Mouse (Mus musculus): ENCODE measurements at regions not wholly inside any gene's neighbourhood (a gene's known extent, or its start where the extent isn't known, plus 50 kb on each side); places are given as distances from the start of the nearest gene placed in this dataset.

DNA sequence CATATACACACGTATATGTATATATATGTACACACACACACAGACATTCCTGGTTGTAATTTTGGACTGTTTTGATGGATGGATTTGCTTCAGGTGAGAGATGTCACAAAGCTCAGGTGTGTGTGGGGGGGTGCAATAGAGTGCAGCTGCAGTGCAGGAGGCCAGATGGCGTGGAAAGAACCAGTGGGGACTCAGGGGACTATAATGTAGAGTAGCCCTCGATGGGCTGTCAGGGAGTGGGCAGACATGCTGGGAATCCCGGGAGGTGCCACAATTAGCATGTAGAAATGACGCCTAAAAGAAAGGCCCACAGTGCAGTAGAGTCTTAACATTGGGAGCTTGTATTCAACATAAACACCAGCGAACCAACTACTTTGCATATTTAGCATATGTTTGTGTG, 763.5 kb upstream of the Car8 start:
- H3K4me3 ChIP-seq (ENCODE audit: insufficient read depth, low read depth, low read length) = no peak overlapping the region
- H3K27me3 ChIP-seq (replicated peaks; ENCODE audit: control insufficient read depth, insufficient read depth, low read length) = no peaks in the 10 kb centered on the region
- DNase-seq = no peak
- H3K4me1 ChIP-seq (ENCODE audit: control insufficient read depth, insufficient read depth, low read length) = no peaks in the 10 kb centered on the region
- TF ChIP-seq POLR2A (IDR thresholded peaks at IDR 0.05; ENCODE audit: low read depth, low read length) (no peak), CTCF (conservative IDR thresholded peaks at IDR 0.05; ENCODE audit: insufficient read depth, insufficient read length, low read depth, low read length) (no peak)
- no peaks in the 10 kb centered on the region for H3K36me3 ChIP-seq (ENCODE audit: control insufficient read depth, insufficient read depth, low read length)
- no peak overlapping the region for H3K27ac ChIP-seq (ENCODE audit: insufficient read depth, low read depth, low read length)
- WGBS = 88% methylated on average over 6 of the region's 6 CpGs

DNA sequence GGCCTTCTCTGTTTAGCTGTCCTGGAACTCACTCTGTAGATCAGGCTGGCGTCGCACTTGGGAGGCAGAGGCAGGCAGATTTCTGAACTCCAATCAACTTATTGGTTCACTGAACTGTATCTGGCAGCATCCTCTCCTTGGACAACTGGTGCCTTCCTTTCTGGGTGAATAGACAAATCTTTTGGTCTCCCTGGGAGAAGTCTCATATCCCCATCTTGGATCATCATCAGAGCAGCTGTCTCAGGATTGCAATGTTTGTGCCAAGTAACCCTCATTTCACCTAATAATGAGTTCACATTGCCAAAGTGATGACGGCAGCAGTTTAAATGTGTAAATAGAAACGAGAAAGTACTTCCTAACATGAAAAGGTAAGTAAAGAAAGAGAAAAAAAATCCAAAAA, 759.8 kb upstream of the Car8 start:
- TF ChIP-seq CTCF (conservative IDR thresholded peaks at IDR 0.05; ENCODE audit: insufficient read depth, insufficient read length, low read depth, low read length) (no peak), POLR2A (IDR thresholded peaks at IDR 0.05; ENCODE audit: low read depth, low read length) (no peak)
- no peaks in the 10 kb centered on the region for H3K36me3 ChIP-seq (ENCODE audit: control insufficient read depth, insufficient read depth, low read length)
- WGBS = 85% methylated on average over 4 of the region's 4 CpGs
- no peak overlapping the region for H3K4me3 ChIP-seq (ENCODE audit: insufficient read depth, low read depth, low read length)
- no peak overlapping the region for H3K27ac ChIP-seq (ENCODE audit: insufficient read depth, low read depth, low read length)
- no peaks in the 10 kb centered on the region for H3K4me1 ChIP-seq (ENCODE audit: control insufficient read depth, insufficient read depth, low read length)
- DNase-seq = no peak
- no peaks in the 10 kb centered on the region for H3K27me3 ChIP-seq (replicated peaks; ENCODE audit: control insufficient read depth, insufficient read depth, low read length)

DNA sequence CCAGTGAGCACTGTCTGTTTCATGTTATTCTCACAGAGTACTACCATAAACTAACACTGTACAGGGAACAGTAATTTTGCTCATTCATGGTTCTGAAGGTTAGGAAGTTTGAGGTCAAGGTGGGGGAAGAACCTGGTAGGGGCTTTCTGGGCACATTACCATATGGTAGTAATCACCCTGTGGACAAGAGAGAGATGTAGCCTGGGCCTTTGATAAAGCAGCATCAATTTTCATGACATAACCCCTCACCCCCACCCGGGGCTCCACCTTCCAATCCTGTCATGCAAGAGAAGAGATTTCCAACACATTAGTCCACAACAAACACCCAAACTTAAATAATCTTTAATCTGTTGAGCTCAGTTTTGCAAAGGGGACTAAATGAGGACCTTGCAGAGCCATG, 753.3 kb upstream of the Car8 start:
- no peak overlapping the region for H3K4me3 ChIP-seq (ENCODE audit: insufficient read depth, low read depth, low read length)
- DNase-seq = no peak
- TF ChIP-seq CTCF (conservative IDR thresholded peaks at IDR 0.05; ENCODE audit: insufficient read depth, insufficient read length, low read depth, low read length) (no peak), POLR2A (IDR thresholded peaks at IDR 0.05; ENCODE audit: low read depth, low read length) (no peak)
- H3K27me3 ChIP-seq (replicated peaks; ENCODE audit: control insufficient read depth, insufficient read depth, low read length) = no peaks in the 10 kb centered on the region
- H3K27ac ChIP-seq (ENCODE audit: insufficient read depth, low read depth, low read length) = no peak overlapping the region
- WGBS = 59% methylated on average over 1 of the region's 1 CpGs
- no peaks in the 10 kb centered on the region for H3K4me1 ChIP-seq (ENCODE audit: control insufficient read depth, insufficient read depth, low read length)
- no peaks in the 10 kb centered on the region for H3K36me3 ChIP-seq (ENCODE audit: control insufficient read depth, insufficient read depth, low read length)

DNA sequence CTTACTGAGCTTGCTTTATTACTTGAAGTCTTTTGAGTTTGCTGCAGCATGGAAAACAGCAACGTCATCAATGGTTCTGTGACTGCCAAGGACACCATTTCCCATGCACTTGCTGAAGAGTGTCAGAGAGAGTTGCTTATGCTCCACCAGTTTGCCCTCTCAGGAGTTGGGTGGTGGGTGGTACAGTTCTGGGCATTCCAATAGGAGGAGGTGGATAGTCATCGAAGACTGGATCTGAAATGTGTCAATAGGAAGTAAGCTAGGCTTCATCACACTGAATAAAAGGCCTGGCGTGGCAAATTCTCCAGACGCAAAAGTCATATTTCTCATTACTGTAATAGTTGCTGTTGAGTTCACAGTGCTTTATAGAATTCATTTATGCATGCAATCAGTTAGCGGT, 751.7 kb upstream of the Car8 start:
- no peak for DNase-seq
- Histone ChIP-seq H3K4me3 (ENCODE audit: insufficient read depth, low read depth, low read length) (no peak overlapping the region), H3K27ac (ENCODE audit: insufficient read depth, low read depth, low read length) (no peak overlapping the region), H3K27me3 (replicated peaks; ENCODE audit: control insufficient read depth, insufficient read depth, low read length) (no peaks in the 10 kb centered on the region), H3K36me3 (ENCODE audit: control insufficient read depth, insufficient read depth, low read length) (no peaks in the 10 kb centered on the region), H3K4me1 (ENCODE audit: control insufficient read depth, insufficient read depth, low read length) (no peaks in the 10 kb centered on the region)
- TF ChIP-seq CTCF (conservative IDR thresholded peaks at IDR 0.05; ENCODE audit: insufficient read depth, insufficient read length, low read depth, low read length) = no peak
- TF ChIP-seq POLR2A (IDR thresholded peaks at IDR 0.05; ENCODE audit: low read depth, low read length) = no peak
- 83% methylated on average over 5 of the region's 5 CpGs for WGBS

DNA sequence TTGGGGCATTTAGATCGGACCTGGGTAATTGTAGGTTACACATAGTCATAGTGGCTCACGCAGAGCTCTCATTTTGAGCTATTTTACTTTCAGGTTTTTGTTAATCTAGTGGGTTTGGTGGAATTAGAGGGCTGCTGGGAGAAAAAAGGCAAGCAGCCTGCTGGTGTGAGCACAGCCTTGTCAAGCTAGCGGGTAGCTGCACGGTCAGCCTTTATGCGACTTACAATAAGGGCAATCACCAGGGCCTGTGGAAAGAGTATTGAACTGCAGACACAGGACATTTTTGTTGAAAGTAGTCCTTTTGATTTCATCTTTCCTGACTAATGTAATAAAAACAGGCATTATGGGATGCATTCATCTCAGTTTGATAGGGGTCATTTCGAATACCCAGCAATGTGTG, 750.8 kb upstream of the Car8 start:
- no peak for DNase-seq
- TF ChIP-seq POLR2A (IDR thresholded peaks at IDR 0.05; ENCODE audit: low read depth, low read length) = no peak
- TF ChIP-seq CTCF (conservative IDR thresholded peaks at IDR 0.05; ENCODE audit: insufficient read depth, insufficient read length, low read depth, low read length) = no peak
- H3K4me3 ChIP-seq (ENCODE audit: insufficient read depth, low read depth, low read length) = no peak overlapping the region
- H3K4me1 ChIP-seq (ENCODE audit: control insufficient read depth, insufficient read depth, low read length) = no peaks in the 10 kb centered on the region
- WGBS = 92% methylated on average over 6 of the region's 6 CpGs
- no peaks in the 10 kb centered on the region for H3K36me3 ChIP-seq (ENCODE audit: control insufficient read depth, insufficient read depth, low read length)
- no peaks in the 10 kb centered on the region for H3K27me3 ChIP-seq (replicated peaks; ENCODE audit: control insufficient read depth, insufficient read depth, low read length)
- H3K27ac ChIP-seq (ENCODE audit: insufficient read depth, low read depth, low read length) = no peak overlapping the region

DNA sequence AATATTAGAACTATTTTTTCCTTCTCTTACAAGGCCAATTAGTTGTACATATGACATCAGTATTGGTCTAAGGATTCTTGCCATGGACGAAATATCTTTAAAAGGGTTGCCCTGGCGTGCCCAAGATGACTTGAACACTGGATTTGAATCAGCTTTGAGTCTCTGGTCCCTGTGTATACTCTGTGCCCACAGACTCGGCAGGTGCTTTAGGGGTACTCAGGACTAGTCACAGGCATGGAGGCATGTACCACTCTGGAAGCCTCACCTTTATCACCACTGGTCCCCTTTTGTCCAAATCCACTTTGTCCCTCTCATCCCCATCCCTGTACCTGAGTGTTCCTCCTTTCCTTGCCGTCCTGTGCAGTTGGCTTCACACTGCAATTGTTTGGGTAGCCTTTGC, 750.3 kb upstream of the Car8 start:
- H3K36me3 ChIP-seq (ENCODE audit: control insufficient read depth, insufficient read depth, low read length) = no peaks in the 10 kb centered on the region
- 90% methylated on average over 4 of the region's 4 CpGs for WGBS
- DNase-seq = no peak
- no peaks in the 10 kb centered on the region for H3K27me3 ChIP-seq (replicated peaks; ENCODE audit: control insufficient read depth, insufficient read depth, low read length)
- TF ChIP-seq CTCF (conservative IDR thresholded peaks at IDR 0.05; ENCODE audit: insufficient read depth, insufficient read length, low read depth, low read length) = no peak
- TF ChIP-seq POLR2A (IDR thresholded peaks at IDR 0.05; ENCODE audit: low read depth, low read length) = no peak
- no peaks in the 10 kb centered on the region for H3K4me1 ChIP-seq (ENCODE audit: control insufficient read depth, insufficient read depth, low read length)
- H3K27ac ChIP-seq (ENCODE audit: insufficient read depth, low read depth, low read length) = no peak overlapping the region
- no peak overlapping the region for H3K4me3 ChIP-seq (ENCODE audit: insufficient read depth, low read depth, low read length)

DNA sequence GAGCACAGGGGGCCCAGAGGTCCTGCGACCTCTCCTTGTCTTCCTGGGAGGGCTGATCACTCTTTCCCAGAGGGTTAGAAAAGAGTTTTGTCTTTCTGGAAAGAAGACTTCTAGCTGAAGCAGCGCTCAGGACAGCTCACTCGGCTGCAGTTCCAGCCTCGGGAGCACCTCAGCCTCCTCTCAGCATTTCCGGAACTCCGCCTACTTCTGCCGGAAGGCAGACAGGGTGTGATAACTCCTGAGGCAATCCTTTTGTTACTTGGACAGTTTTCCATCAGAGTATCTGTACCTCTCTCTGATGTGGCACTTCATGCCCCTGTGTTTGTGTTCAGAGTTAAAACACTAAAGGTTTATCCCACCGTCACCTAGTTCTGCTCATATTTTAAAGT, 749.5 kb upstream of the Car8 start:
- Histone ChIP-seq H3K36me3 (ENCODE audit: control insufficient read depth, insufficient read depth, low read length) (no peaks in the 10 kb centered on the region), H3K27me3 (replicated peaks; ENCODE audit: control insufficient read depth, insufficient read depth, low read length) (no peaks in the 10 kb centered on the region), H3K4me1 (ENCODE audit: control insufficient read depth, insufficient read depth, low read length) (no peaks in the 10 kb centered on the region), H3K27ac (ENCODE audit: insufficient read depth, low read depth, low read length) (no peak overlapping the region), H3K4me3 (ENCODE audit: insufficient read depth, low read depth, low read length) (no peak overlapping the region)
- no peak for DNase-seq
- TF ChIP-seq CTCF (conservative IDR thresholded peaks at IDR 0.05; ENCODE audit: insufficient read depth, insufficient read length, low read depth, low read length) (no peak), POLR2A (IDR thresholded peaks at IDR 0.05; ENCODE audit: low read depth, low read length) (no peak)
- WGBS = 37% methylated on average over 8 of the region's 8 CpGs

Measured in kidney, adult 2 months (tissue).